Comparison of ENCODE assay signal across 17 mouse cellular contexts in genomic region chr5:140068506-140068905, GRCm38 (mm10).
DNase-seq lines count a peak whose midpoint lies in the region; ATAC-seq and TF ChIP-seq lines count a peak whose summit lies in the region.
"Had no signal": no experiment of that assay in that cellular context is flagged by ENCODE, and none has a peak within 500 bp of the region (broad histone marks: within the 10 kb centered on the region; RNA-seq: fewer than 3 reads in every experiment).

No protein-coding gene starts in this region.

- H3K4me1 ChIP-seq in lung, embryonic 14.5 days (ENCODE audit: insufficient read depth): 0 out of 2 replicates have a peak, but pooled peaks cover 4% of the 10 kb centered on the region
- H3K4me1 ChIP-seq in ES-E14 (ENCODE audit: control insufficient read depth in 2 of 2, insufficient read depth in 2 of 2, low read length in 2 of 2, poor library complexity in 1 of 2): peaks cover 5 to 17% of the 10 kb centered on the region in 2 experiments; a peak in 3 of 4 replicates

- H3K27ac ChIP-seq in lung, embryonic 14.5 days (ENCODE audit: low read depth): peak overlapping the region; percentile 27; the same call in 1 of the 2 replicates
- no peak overlapping the region for H3K27ac ChIP-seq in ES-E14 (ENCODE audit: insufficient read depth, low read depth, low read length, poor library complexity, severe bottlenecking)
- no peak overlapping the region for H3K27ac ChIP-seq in layer of hippocampus, adult 2 months
- H3K27ac ChIP-seq: embryonic facial prominence, embryonic 15.5 days; forebrain, embryonic 15.5 days; hindbrain, embryonic 10.5 days; midbrain, embryonic 15.5 days had no signal

- H3K36me3 ChIP-seq in lung, embryonic 14.5 days (ENCODE audit: insufficient read depth): peaks cover 12% of the 10 kb centered on the region; the same call in 1 of the 2 replicates
- H3K36me3 ChIP-seq in ES-E14 (ENCODE audit: control insufficient read depth, insufficient read depth, low read length, poor library complexity, severe bottlenecking): peaks cover 12% of the 10 kb centered on the region; the same call in 1 of the 2 replicates
- H3K36me3 ChIP-seq: forebrain, embryonic 15.5 days; midbrain, embryonic 15.5 days had no signal

- TF ChIP-seq CTCF in lung, embryonic 14.5 days (IDR thresholded peaks at IDR 0.05; ENCODE audit: low read depth): no peak
- TF ChIP-seq CTCF in layer of hippocampus, adult 2 months (conservative IDR thresholded peaks at IDR 0.05): no peak

- 64% methylated on average over 5 of the region's 5 CpGs for WGBS in lung, embryonic 14.5 days

- no peak overlapping the region for H3K4me3 ChIP-seq in lung, embryonic 14.5 days (ENCODE audit: low read depth, low read length)
- no peak overlapping the region for H3K4me3 ChIP-seq in ES-E14 (ENCODE audit: insufficient read depth in 1 of 2, low read depth in 1 of 2, low read length in 2 of 2, poor library complexity in 1 of 2, severe bottlenecking in 1 of 2)
- no peak overlapping the region for H3K4me3 ChIP-seq in layer of hippocampus, adult 2 months
- H3K4me3 ChIP-seq: embryonic facial prominence, embryonic 15.5 days; forebrain, embryonic 15.5 days; hindbrain, embryonic 10.5 days; limb, embryonic 12.5 days; midbrain, embryonic 15.5 days had no signal

- no peak for ATAC-seq in lung, embryonic 14.5 days (ENCODE audit: insufficient read depth)
- no peak for ATAC-seq in monocyte, adult 5-6 weeks (replicated peaks; ENCODE audit: insufficient number of reproducible peaks, low FRiP score, low TSS enrichment, poor library complexity, severe bottlenecking)
- ATAC-seq: forebrain, embryonic 15.5 days; midbrain, embryonic 15.5 days had no signal

- H3K9ac ChIP-seq in lung, embryonic 14.5 days: no peak overlapping the region
- H3K9ac ChIP-seq in ES-E14 (ENCODE audit: insufficient read depth, low read depth, low read length, poor library complexity, severe bottlenecking): no peak overlapping the region
- H3K9ac ChIP-seq: embryonic facial prominence, embryonic 15.5 days; forebrain, embryonic 15.5 days; limb, embryonic 12.5 days; midbrain, embryonic 15.5 days had no signal

- in situ Hi-C loops in ES-E14 (cut with MboI; ENCODE audit: low sequenced_read_pairs in 2 of 2, unreplicated experiment in 2 of 2): no loop called here

- no peaks in the 10 kb centered on the region for H3K9me3 ChIP-seq in lung, embryonic 14.5 days (ENCODE audit: low read depth, low read length)
- no peaks in the 10 kb centered on the region for H3K9me3 ChIP-seq in ES-E14 (ENCODE audit: control insufficient read depth, insufficient read depth, low read depth, low read length)
- H3K9me3 ChIP-seq: embryonic facial prominence, embryonic 15.5 days; forebrain, embryonic 15.5 days; hindbrain, embryonic 10.5 days; limb, embryonic 12.5 days; midbrain, embryonic 15.5 days had no signal

- H3K4me2 ChIP-seq in lung, embryonic 14.5 days: no peak overlapping the region
- H3K4me2 ChIP-seq: embryonic facial prominence, embryonic 15.5 days; forebrain, embryonic 15.5 days; heart, embryonic 11.5 days; limb, embryonic 12.5 days; midbrain, embryonic 15.5 days had no signal

- no peaks in the 10 kb centered on the region for H3K27me3 ChIP-seq in lung, embryonic 14.5 days (ENCODE audit: insufficient read depth, low read length)
- H3K27me3 ChIP-seq: embryonic facial prominence, embryonic 15.5 days; forebrain, embryonic 15.5 days; limb, embryonic 12.5 days; midbrain, embryonic 15.5 days had no signal

- peak; percentile 41 for DNase-seq in lung, embryonic 14.5 days
- no peak for DNase-seq in lung, postnatal 36 days
- DNase-seq in 3T3-L1 (ENCODE audit: low read depth, low spot score): peak; percentile 45
- peak; percentile 82 for DNase-seq in ES-E14 (ENCODE audit: low read depth, low spot score)
- DNase-seq in adrenal gland, postnatal 25 days: peak; percentile 62
- no peak for DNase-seq in layer of hippocampus, adult 2 months (ENCODE audit: low spot score in 2 of 2)
- DNase-seq: cerebellum, postnatal 36 days; kidney, adult 18-20 months; layer of hippocampus, adult 9-11 months; thymus, postnatal 4 days had no signal

TF ChIP-seq in ES-E14, 5 proteins besides CTCF, POLR2A, EP300 and RAD21:
- TF ChIP-seq ZC3H11A (IDR thresholded peaks at IDR 0.05; ENCODE audit: borderline replicate concordance, low read depth, low read length): no peak
- no peak for TF ChIP-seq MAFK (IDR thresholded peaks at IDR 0.05; ENCODE audit: insufficient read depth, low read depth, low read length)
- no peak for TF ChIP-seq ZNF384 (IDR thresholded peaks at IDR 0.05; ENCODE audit: low read depth, low read length)
- TF ChIP-seq HCFC1 (IDR thresholded peaks at IDR 0.05; ENCODE audit: borderline replicate concordance, insufficient read depth, low read length): no peak
- TF ChIP-seq CHD2 (IDR thresholded peaks at IDR 0.05; ENCODE audit: low read depth, low read length): no peak

Comparison
In these comparisons a context has a peak if more than half of its experiments do, and no peak if none do; other contexts are left out.
1. DNase-seq: peak in lung, embryonic 14.5 days (single experiment), 3T3-L1 (single experiment), ES-E14 (single experiment) and adrenal gland, postnatal 25 days (single experiment); none in lung, postnatal 36 days (single experiment) and layer of hippocampus, adult 2 months (0 of 2).